Mouse (Mus musculus) ES-Bruce4 (cell line): ENCODE data around the gene Thbd.

Experiments used
- CTCF ChIP-seq: IDR thresholded peaks from one replicate; pipeline ENCODE4 v1.8.1; 2011; ENCODE audit warnings: low read depth, low read length
- EP300 ChIP-seq: IDR thresholded peaks from 2 replicates; pipeline ENCODE4 v1.6.1; 2011; ENCODE audit warnings: low read depth, low read length; ENCODE audit not compliant: insufficient read depth
- POLR2A ChIP-seq: IDR thresholded peaks from one replicate; pipeline ENCODE4 v1.8.1; 2011; ENCODE audit warnings: low read length; ENCODE audit not compliant: insufficient read depth

DNA sequence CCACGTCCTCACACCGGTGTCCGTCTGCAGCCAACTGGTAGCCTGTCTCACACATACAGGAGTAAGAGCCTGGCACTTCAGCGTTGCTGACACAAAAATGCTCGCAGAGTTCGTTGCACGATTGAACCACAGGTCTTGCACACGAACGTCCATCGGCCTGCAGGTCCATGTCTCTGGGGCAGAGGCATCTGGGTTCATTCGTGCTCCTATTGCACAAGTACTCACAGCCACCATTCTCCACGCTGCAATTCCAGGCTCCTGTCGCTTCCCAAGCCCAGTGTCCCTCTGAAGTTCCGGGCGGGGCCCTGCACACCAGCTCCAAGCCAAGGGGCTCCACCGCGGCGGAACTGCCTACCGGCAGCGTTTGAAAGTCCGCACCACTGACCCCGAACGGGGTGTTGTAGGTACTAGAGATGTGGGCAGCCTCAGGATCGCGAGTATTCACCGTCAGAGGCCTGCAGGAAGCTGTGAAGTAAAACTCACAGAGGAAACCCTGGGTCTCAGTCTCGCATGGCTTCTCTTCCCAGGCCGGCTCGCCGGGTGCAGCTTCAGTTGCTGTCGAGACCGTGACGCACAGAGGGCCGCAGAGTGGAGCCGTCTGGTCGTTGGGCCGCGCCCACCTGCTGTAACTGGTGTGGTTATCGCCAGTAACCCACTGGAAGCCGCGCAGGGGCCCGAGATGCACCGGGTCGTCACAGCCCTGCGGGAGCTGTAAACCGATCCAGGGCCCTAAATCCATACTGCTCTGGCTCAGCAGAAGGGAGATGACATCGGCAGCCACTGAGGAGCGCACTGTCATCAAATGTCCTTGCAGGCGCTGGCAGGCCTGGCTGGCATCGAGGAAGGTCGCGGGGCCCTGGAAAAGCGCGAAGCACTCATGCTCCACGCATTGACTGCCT lies 768 bp downstream of the Thbd start:
- TF ChIP-seq EP300 (no peak), POLR2A (no peak), CTCF (no peak)
